Mouse (Mus musculus): ENCODE data around the gene Mrpl57.

Gene Mrpl57

DNA sequence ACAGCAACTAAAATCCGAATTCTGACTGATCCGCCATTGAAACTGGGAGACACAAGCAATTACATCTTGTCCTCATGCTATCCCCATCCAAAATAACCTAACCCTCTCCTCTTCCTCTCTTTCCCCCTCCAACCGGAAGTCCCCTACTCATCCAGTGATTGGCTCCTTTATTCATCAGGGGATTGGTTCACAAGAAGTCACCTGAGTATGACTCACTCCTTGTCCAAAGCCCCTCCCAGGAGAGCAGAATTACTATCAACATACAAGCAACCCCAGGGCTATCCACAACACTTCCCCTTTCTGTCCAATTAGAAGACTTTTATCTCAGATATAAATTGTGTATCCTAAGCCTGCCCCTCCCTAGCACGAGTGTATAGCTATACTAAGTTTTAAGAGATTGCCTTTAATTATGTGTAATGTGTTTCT, 36.0 kb downstream of the Mrpl57 start:
- no peak for DNase-seq

GRCm38 (mm10) chr14:57863129-57863528, 37.1 kb downstream of the Mrpl57 start:
- DNase-seq, result no peak

GRCm38 (mm10) chr14:57865256-57865655, 39.2 kb downstream of the Mrpl57 start:
- no peak for DNase-seq

DNA sequence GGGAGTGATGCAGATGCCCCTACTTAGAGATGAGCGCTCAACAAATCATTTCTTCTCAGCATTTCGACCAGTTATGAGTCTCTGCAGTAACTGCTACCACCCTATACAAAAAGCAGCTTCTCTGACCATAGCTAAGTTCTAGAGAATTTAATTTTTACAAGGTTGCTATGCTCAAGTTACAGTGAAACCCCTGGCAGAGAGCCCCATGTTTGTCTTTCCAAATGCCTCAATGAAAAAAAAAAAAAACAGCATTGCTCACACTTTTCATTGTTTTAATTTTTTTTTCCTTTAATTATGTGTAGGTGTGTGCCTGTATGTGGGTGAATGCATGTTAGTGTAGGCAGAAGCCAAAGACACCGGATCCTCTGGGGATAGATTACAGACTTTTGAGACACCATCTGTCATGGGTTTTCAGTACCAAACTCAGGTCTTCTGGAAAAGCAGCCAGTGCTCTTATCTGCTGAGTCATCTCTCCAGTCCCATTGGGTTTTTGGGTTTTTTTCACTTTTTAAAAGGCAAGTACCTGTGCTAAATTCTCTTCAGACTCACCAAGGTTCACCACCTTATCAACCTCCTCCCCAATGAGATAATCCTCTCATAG, 40.7 kb downstream of the Mrpl57 start:
- DNase-seq, result peak; percentile 37

- no peak for DNase-seq
These were observed 51.9 kb downstream of the Mrpl57 start for GRCm38 (mm10) chr14:57877921-57878320.
